Mouse (Mus musculus) ZHBTc4 (cell line): ENCODE results near the gene P2ry4.
A peak's percentile ranks its signal among the peaks of the same experiment; 100 is the strongest.

Source experiments
- DNase-seq: peaks from one replicate; pipeline ENCODE4 v3.0.0-alpha.2; 2011; ENCODE audit warnings: low read depth, low spot score

Gene P2ry4

DNA sequence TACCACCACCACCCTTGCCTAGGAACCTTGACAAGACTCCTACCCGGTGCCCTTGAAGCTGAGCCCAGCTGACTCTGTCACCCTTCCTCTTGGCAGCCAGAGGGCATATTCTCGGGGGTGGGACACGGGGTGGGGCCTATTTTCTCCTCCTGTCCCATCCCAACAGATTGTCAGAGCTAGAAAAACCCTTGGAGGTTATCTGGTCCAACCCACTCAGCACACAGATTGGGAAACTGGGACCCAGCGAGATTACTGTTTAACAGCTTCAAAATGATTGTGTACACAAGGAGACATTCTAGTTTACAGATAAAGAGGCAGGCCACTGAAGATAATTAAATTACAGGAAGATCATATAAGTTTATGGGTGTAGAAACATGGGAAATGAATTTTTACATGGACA is at the start of gene P2ry4:
TSS of gene P2ry4 (minus strand) at position 79 of the 400 bp plus-strand sequence.
- DNase-seq = no peak

DNA sequence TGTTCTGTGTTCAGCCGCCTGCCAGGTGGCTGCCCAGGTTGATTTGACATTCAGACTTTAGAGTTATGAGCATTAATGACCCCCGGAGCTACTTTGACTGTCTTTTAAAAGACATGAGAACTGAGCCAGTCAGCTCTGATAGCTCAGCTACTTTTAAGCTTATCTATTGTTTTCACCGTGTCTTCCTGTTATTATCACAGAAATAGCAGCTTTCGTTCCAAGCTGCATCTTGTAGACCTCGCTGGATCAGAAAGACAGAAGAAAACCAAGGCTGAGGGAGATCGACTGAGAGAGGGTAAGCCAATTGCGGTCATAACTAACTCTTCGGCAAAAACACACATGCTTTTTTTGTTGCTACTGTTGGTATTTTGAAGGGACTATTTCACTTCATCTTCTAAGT is 43.8 kb upstream of the P2ry4 start:
- DNase-seq = no peak

DNA sequence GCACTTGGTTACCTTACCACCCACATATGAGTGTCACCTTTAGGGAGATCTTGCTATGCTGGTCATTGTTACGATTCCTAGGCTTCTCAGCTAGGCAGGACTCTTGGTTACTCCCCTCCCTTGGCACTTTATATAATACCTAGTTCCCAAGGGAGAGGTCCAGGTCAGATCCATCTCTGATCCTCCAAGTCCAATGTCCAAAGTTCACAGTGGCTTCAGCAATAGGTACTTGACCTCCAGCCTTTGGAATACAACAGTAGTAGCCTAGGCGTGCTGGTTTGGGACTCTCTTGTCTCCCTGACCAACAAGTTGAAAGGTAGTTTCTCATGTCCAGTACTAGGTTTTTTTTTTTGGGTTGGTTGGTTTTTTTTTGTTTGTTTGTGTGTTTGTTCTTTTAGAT is 34.4 kb upstream of the P2ry4 start:
- DNase-seq = no peak

DNA sequence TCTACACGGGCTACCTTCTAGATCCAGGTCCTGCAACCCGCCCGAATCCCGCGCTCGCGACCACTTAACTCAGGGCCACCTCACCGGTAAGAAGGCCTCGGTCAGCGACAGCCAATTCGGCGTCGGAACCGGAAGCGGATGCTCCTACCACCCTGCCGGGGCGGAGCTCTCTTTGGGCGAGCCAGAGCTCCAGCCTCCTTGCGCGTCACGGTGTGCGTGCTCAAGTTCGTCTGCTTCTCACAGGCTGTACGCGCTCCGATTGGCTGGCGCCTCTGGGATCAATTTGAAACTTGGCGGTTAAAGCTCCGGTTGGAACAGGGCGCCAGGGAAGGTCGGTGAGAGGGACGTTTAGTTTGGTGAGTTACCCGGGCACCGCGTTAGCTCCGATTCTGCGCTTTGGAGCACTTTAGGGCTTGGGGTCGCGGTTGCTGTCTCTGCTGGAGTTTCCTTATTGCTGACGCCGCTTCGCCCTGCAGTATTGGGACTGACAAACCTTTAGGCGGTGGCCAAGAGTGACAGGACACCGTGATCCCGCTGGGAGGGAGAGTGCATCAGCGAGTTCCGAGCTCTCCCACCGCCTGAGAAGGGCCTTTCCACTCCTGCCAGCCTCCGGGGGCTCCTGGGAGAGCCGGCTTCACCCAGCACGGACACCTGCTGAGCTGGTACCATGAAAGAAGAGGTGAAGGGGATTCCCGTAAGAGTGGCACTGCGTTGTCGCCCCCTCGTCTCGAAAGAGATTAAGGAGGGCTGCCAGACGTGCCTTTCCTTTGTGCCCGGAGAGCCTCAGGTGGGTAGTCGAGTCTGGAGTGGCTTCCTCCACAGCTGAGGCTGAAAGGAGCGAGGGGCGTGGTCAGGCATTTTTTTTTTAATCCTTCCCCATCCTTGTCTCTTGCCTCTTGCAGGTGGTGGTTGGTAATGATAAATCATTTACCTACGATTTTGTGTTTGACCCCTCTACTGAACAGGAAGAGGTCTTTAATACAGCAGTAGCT is 31.4 kb upstream of the P2ry4 start, which contains the start of gene Pdzd11:
TSS of gene Pdzd11 (minus strand) at position 767 of the 992 bp plus-strand sequence.
- peak; percentile 95 for DNase-seq

DNA sequence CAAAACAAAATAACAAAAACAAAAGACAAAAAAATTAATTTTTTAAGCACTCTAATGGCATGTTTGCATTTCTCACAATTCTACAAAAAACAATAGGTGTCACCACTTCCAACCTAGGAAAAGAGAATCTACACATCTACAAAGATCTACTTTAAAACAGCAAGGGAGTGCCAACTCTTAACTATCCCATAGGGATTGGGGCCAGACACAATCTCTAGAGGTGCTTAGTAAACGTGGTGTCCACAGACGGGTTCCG is 30.8 kb upstream of the P2ry4 start, which contains the start of gene Kif4:
TSS of gene Kif4 (plus strand) at position 192 of the 256 bp plus-strand sequence.
- no peak for DNase-seq

DNA sequence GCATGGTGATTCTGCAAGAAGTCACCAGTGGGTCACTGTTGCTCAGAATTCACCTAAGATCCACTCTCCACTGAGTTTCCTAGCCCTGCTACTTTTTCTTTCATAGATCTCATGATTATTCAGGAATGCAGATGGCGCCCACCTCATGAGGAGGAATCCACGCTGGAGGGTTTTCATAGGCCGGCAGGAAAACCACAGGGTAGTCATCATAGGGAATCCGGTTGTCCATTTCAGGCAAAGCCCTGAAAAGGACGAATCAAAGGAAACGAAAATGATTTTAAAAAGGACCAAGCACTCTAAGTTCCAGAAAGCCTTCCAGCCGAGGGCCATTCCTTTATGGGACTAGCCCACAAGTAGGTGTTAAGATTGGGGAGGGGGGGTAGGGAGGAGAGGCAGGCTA is 30.5 kb upstream of the P2ry4 start:
- peak; percentile 12 for DNase-seq

DNA sequence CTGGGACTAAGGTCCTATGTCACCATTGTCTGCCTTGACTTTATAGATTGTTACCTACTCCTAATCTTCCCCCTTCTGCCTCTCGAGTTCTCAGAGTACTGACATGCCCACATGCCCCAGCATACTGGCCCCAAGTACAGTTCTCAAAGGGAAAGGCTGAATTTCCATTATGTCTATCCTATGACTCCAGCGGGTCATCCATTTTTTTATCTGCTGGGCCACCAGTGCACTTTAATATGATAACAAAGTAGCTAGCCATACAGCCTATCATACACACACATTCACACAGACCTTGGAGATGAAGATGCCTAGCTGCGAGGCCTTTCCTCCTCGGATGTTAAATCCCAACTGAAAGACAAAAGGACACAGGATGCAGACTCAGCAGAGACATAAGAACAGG is 29.6 kb upstream of the P2ry4 start:
- DNase-seq = no peak

DNA sequence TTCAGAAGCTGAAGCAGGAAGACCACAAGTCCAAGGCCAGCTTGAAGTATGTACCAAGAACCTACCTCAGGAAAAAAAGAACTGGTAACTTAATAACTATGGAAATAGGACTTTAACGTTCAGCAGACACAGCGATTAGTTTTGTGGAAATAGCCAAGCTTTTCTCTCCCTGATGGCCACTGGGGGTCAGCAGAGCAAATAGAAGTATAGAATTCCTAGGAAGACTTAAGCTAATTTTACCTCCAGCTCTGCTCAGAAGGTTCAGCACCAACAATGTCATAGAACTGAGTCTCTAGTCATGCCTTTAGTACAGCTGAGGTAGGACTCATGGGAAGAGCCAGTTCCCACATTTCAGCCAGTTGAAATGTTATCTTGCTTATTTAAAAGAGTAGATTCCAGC is 26.7 kb upstream of the P2ry4 start:
- DNase-seq = no peak

DNA sequence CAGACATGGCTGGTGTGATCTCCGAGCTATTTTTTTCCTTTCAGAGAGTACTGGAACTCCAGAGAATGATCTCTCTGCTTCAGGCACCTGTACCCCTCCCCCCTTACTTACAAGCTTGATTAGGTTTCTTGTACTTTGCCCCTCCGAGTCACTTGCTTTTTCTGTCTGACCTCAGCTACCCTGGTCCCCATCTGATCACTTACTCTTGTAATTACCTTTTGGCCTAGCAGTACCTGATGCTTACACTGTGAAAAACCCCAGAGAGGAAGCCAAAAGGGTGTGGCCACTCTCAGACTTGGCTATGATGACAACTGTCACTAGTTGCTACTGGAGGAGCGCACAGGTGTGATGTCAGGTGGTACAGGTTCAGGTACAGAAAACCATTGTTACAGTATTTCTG is 23.8 kb upstream of the P2ry4 start:
- no peak for DNase-seq

DNA sequence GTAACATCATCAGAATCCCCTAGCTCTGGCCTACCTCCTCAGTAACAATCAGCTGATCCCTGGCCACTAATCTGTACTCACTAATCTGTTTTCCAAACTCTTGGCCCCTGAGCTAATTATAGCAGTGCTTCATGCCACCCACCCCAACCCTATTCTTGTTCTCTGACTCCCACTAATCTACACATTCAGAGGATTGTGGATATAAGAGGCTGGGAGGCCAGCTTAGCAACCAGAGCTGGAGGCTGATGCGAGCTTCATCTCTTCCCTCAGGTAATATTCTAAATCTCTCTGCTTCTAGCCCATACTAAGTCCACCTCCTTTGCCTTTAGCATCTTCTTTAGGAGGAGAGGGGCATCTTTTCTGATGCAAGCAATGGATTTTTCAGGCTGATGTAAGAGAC is 10.6 kb upstream of the P2ry4 start, which contains the start of gene Arr3:
TSS of gene Arr3 (plus strand) at position 184 of the 400 bp plus-strand sequence.
- no peak for DNase-seq

DNA sequence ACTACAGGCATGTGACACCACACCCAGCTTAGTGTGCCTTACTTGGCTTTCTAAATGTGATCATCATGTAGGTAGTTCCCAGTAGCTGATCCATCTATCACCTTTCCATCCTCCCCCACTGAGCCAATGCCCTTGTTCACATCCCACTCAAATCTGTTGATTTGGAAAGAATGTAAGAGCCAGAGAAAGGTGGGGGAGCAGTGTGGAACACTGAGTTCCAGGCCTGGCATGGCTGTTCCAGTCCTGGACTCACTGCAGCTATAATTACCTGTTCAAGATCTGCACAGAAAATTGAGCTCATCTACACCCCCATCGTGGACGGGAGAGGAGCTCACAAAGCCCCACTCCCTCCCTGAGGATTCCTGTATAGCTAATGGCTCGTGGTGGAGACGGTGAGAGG is 5.1 kb upstream of the P2ry4 start:
- DNase-seq = no peak

DNA sequence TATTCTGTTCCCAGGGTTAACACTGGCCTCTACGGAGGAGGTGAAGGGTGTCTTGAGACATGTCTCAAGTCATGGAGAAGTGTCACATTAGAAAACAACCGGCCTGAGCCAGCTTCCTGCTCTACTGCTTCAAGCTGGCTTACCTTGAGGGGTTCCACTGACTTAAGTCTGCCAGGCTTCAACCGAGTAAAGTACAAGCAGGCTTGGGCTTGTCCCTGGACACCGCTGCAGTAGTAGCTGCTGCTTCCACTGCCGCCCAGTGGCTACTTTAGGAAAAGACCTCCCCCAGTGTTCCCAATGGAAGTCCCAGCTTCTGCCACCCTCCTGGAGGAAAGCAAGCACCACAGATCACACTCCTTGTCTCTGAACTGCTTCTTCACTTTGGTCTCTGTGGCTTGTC is 2.8 kb upstream of the P2ry4 start:
- peak; percentile 51 for DNase-seq

DNA sequence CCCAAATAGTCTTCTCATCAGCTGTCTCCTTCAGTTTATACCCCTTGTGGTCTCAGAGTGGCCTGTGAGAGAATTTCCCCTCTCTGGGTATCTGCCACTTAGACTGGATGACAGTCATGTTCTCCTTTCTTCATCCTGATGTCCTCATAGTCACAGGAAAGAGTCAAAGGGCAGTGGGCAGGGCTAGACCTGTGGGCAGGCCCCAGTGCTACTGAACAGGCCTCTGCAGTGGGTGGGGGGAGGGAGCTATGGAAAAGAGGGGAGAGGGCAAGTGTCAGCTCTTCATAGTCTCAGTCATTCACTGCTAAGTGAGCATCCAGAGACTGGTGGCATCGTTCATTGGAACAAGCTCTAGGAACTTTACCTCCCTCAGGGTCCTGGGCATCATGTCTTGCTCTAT is 22.7 kb downstream of the P2ry4 start, which contains the start of gene Awat1:
TSS of gene Awat1 (plus strand) at position 301 of the 400 bp plus-strand sequence.
- no peak for DNase-seq

DNA sequence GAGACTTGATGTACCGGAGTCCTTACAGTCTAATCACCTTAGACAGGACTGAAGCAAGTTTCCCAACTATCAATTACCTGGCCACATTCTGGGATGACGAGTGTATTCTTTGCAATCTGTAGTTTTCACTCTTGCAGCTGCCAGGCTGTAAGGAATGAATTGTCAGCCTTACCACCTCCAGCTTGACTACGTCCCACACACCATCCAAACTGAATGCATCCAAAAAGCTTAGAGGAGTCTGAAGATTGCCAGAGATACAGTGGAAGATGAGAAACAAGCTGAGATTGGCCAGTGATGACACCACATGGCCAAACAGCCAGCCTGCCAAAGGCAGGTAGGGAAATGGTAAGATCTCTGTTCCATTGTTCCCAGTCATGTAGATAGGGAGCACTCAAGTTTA is 29.0 kb downstream of the P2ry4 start:
- no peak for DNase-seq

DNA sequence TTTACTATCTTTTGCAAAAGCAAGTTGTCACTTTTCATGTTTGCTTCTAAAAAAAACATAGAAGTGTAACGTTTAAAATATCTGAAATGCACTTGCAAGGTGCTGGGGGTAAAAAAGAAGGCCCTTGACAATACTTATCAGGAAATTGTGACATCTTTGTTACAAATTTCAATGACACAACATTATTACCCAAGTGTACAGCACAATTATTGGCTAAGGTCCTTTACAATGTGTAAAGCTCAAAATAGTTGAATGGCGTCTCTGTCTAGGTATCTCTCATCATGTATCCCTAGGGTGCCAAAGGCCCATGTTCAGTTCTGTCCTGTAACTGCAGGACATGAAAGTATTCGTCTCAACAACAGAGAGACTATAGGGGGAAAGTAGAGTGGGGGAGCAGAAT is 38.6 kb downstream of the P2ry4 start:
- DNase-seq = no peak
